18 mouse cellular contexts compared by ENCODE assay signal in the genomic region with DNA sequence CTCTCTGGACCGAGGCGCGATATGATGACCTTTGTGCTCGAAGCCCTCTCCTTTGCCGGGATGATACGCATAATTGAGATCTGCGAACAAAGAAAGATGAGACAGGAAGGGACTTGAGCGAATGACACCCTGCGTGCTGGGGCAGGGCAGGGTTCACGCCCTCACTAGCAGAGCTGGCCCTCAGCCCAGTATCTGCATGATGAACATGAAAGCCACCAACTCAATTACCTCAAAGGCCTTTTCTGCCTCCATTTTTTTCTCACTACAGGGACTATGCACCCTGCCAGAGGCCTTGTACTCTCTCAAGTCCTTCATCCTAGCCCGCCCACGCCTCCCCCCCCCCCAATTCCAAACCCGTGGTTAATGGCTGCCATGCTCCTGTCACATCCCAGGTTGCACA. TPM values are rescaled to one million over a fixed set of nuclear protein-coding genes. Genes with fewer than 3 reads are reported as not detected.
A peak's percentile ranks its signal among the peaks of the same experiment; 100 is the strongest.
DNase-seq lines count a peak whose midpoint lies in the region; ATAC-seq and TF ChIP-seq lines count a peak whose summit lies in the region.
"Had no signal": no experiment of that assay in that cellular context is flagged by ENCODE, and none has a peak within 500 bp of the region (broad histone marks: within the 10 kb centered on the region; RNA-seq: fewer than 3 reads in every experiment).

No protein-coding gene starts in this region.

- no peak overlapping the region for H3K9ac ChIP-seq in forebrain, embryonic 14.5 days (ENCODE audit: low read length)
- H3K9ac ChIP-seq in forebrain, embryonic 13.5 days: no peak overlapping the region
- H3K9ac ChIP-seq in stomach, postnatal 0 days (ENCODE audit: low read length): no peak overlapping the region

- H3K4me3 ChIP-seq in forebrain, embryonic 14.5 days (ENCODE audit: low read depth, low read length): no peak overlapping the region
- H3K4me3 ChIP-seq in forebrain, embryonic 13.5 days: no peak overlapping the region
- H3K4me3 ChIP-seq in stomach, postnatal 0 days (ENCODE audit: low read depth, low read length): no peak overlapping the region
- H3K4me3 ChIP-seq: megakaryocyte, embryonic 14.5 days had no signal

- H3K9me3 ChIP-seq in forebrain, embryonic 14.5 days (replicated peaks; ENCODE audit: control insufficient read depth, low read length): no peaks in the 10 kb centered on the region
- no peaks in the 10 kb centered on the region for H3K9me3 ChIP-seq in forebrain, embryonic 13.5 days (replicated peaks)
- H3K9me3 ChIP-seq in stomach, postnatal 0 days (ENCODE audit: control insufficient read depth, low read length): no peaks in the 10 kb centered on the region

- no peak overlapping the region for H3K27ac ChIP-seq in forebrain, embryonic 14.5 days (ENCODE audit: low read depth, low read length)
- no peak overlapping the region for H3K27ac ChIP-seq in forebrain, embryonic 13.5 days
- no peak overlapping the region for H3K27ac ChIP-seq in stomach, postnatal 0 days (replicated peaks)

- 52% methylated on average over 13 of the region's 13 CpGs for WGBS in forebrain, embryonic 14.5 days
- 55% methylated on average over 13 of the region's 13 CpGs for WGBS in forebrain, embryonic 13.5 days
- WGBS in stomach, postnatal 0 days: 68% methylated on average over 13 of the region's 13 CpGs

- peaks cover 17% of the 10 kb centered on the region for H3K4me1 ChIP-seq in forebrain, embryonic 14.5 days (ENCODE audit: control insufficient read depth, insufficient read depth, low read length)
- H3K4me1 ChIP-seq in forebrain, embryonic 13.5 days: peaks cover 40% of the 10 kb centered on the region
- no peaks in the 10 kb centered on the region for H3K4me1 ChIP-seq in stomach, postnatal 0 days (replicated peaks; ENCODE audit: control insufficient read depth, insufficient read depth)

- peak; percentile 62 for DNase-seq in forebrain, embryonic 14.5 days (ENCODE audit: low spot score)
- DNase-seq in kidney, postnatal 14 days: peak; percentile 36
- no peak for DNase-seq in kidney, adult 9 months
- DNase-seq in retina, postnatal 1 day: peak; percentile 88
- no peak for DNase-seq in retina, embryonic 14.5 days (ENCODE audit: low spot score)
- DNase-seq in stomach, postnatal 0 days (ENCODE audit: low spot score): no peak
- DNase-seq in layer of hippocampus, adult 9-10 months (ENCODE audit: low spot score): no peak
- DNase-seq: B cell, adult 2 months; cerebellum, adult 11-12 months; gastrocnemius, postnatal 36 days; kidney, adult 18-20 months; right cerebral cortex, postnatal 4 days; thymus, adult 18-20 months had no signal

- no peaks in the 10 kb centered on the region for H3K27me3 ChIP-seq in forebrain, embryonic 14.5 days (replicated peaks; ENCODE audit: control insufficient read depth, insufficient read depth, low read length)
- no peaks in the 10 kb centered on the region for H3K27me3 ChIP-seq in forebrain, embryonic 13.5 days
- no peaks in the 10 kb centered on the region for H3K27me3 ChIP-seq in stomach, postnatal 0 days (ENCODE audit: control insufficient read depth, insufficient read depth, low read length)

- TF ChIP-seq EP300 in stomach, postnatal 0 days (optimal IDR thresholded peaks at IDR 0.05): no peak

- H3K4me2 ChIP-seq in forebrain, embryonic 14.5 days (ENCODE audit: low read length): no peak overlapping the region
- no peak overlapping the region for H3K4me2 ChIP-seq in forebrain, embryonic 13.5 days
- no peak overlapping the region for H3K4me2 ChIP-seq in stomach, postnatal 0 days (replicated peaks; ENCODE audit: low read depth)
- H3K4me2 ChIP-seq: liver, embryonic 11.5 days had no signal

- no peaks in the 10 kb centered on the region for H3K36me3 ChIP-seq in forebrain, embryonic 14.5 days (ENCODE audit: control insufficient read depth, insufficient read depth, low read length)
- H3K36me3 ChIP-seq in forebrain, embryonic 13.5 days (ENCODE audit: poor library complexity, severe bottlenecking): no peaks in the 10 kb centered on the region
- H3K36me3 ChIP-seq in stomach, postnatal 0 days (ENCODE audit: control insufficient read depth, insufficient read depth, low read length): no peaks in the 10 kb centered on the region

- no peak for ATAC-seq in forebrain, embryonic 14.5 days
- no peak for ATAC-seq in forebrain, embryonic 13.5 days
- ATAC-seq in stomach, postnatal 0 days (ENCODE audit: low FRiP score, low TSS enrichment): no peak
- ATAC-seq: hindbrain, embryonic 16.5 days; lung, postnatal 0 days had no signal

- TF ChIP-seq CTCF in stomach, postnatal 0 days (IDR thresholded peaks at IDR 0.05; ENCODE audit: low read depth): no peak

RNA-seq across cellular contexts. Expression of a gene that starts 29.4 kb away (rescaled TPM):
- polyA plus RNA-seq in forebrain, embryonic 14.5 days (2014; fragmentation: Nextera tagmentation; extraction: Ambion mirVana): 964 and 1,342 TPM in 2 replicates
- 981 and 1,035 TPM in 2 replicates for polyA plus RNA-seq in forebrain, embryonic 13.5 days (2015; fragmentation: Nextera tagmentation; extraction: Ambion mirVana)
- polyA plus RNA-seq in stomach, postnatal 0 days (2015; fragmentation: Nextera tagmentation; extraction: Ambion mirVana): 1,416 and 1,491 TPM in 2 replicates

Comparison
In these comparisons a context has a peak if more than half of its experiments do, and no peak if none do; other contexts are left out.
1. DNase-seq: peak in forebrain, embryonic 14.5 days (single experiment), kidney, postnatal 14 days (single experiment) and retina, postnatal 1 day (single experiment); none in kidney, adult 9 months (single experiment), retina, embryonic 14.5 days (single experiment), stomach, postnatal 0 days (single experiment) and layer of hippocampus, adult 9-10 months (single experiment).